Mouse (Mus musculus) layer of hippocampus, postnatal 25 days (tissue): ENCODE data around the gene Col15a1. TPM values are rescaled to one million over a fixed set of nuclear protein-coding genes. Genes with fewer than 3 reads are reported as not detected.

Experiments used
- DNase-seq, 2 experiments: peaks; one replicate each; pipeline ENCODE4 v3.0.0; 2022; ENCODE audit warnings: mixed read lengths in 2 of 2, low spot score in 1 of 2; ENCODE audit errors: extremely low spot score in 1 of 2
- total RNA-seq, 2 experiments: library from RNA; stranded (reverse); gene quantifications; 2 replicates each; pipeline ENCODE4 v1.2.3; 2021

The Col15a1 gene
- total RNA-seq = 10 to 100 TPM in 1 of 2 experiments, 1 to 10 TPM in 1; 5.6 to 10.6 TPM

- DNase-seq = no peak
Measured at GRCm38 (mm10) chr4:47207969-47208420, at the start of gene Col15a1. Gene Col15a1, plus strand, starts transcription at chr4:47208161.

- no peak for DNase-seq
Measured at GRCm38 (mm10) chr4:47161103-47161755, 46.7 kb upstream of the Col15a1 start.

- no peak for DNase-seq
Measured at GRCm38 (mm10) chr4:47161756-47162587, 46.0 kb upstream of the Col15a1 start.

GRCm38 (mm10) chr4:47172314-47172713, 35.6 kb upstream of the Col15a1 start:
- no peak for DNase-seq

- DNase-seq = no peak
Measured at GRCm38 (mm10) chr4:47177101-47177500, 30.9 kb upstream of the Col15a1 start.

GRCm38 (mm10) chr4:47178261-47178961, 29.6 kb upstream of the Col15a1 start:
- no peak for DNase-seq

GRCm38 (mm10) chr4:47179535-47179934, 28.4 kb upstream of the Col15a1 start:
- DNase-seq = no peak

- DNase-seq = no peak
Measured at GRCm38 (mm10) chr4:47184058-47184661, 23.8 kb upstream of the Col15a1 start.

GRCm38 (mm10) chr4:47186514-47186913, 21.4 kb upstream of the Col15a1 start:
- DNase-seq = no peak

GRCm38 (mm10) chr4:47196173-47196572, 11.8 kb upstream of the Col15a1 start:
- DNase-seq = no peak

GRCm38 (mm10) chr4:47203643-47204042, 4.3 kb upstream of the Col15a1 start:
- DNase-seq = no peak

- DNase-seq = no peak
Measured at GRCm38 (mm10) chr4:47205846-47206245, 2.1 kb upstream of the Col15a1 start.

GRCm38 (mm10) chr4:47208421-47208991, 545 bp downstream of the Col15a1 start:
- no peak for DNase-seq

GRCm38 (mm10) chr4:47209466-47209865, 1.5 kb downstream of the Col15a1 start:
- no peak for DNase-seq

GRCm38 (mm10) chr4:47218828-47219227, 10.9 kb downstream of the Col15a1 start:
- no peak for DNase-seq

GRCm38 (mm10) chr4:47219393-47219792, 11.4 kb downstream of the Col15a1 start:
- DNase-seq = no peak

GRCm38 (mm10) chr4:47220544-47220943, 12.6 kb downstream of the Col15a1 start:
- DNase-seq = no peak

GRCm38 (mm10) chr4:47222146-47222545, 14.2 kb downstream of the Col15a1 start:
- DNase-seq = no peak

GRCm38 (mm10) chr4:47225920-47226319, 18.0 kb downstream of the Col15a1 start:
- no peak for DNase-seq

GRCm38 (mm10) chr4:47227101-47227500, 19.1 kb downstream of the Col15a1 start:
- no peak for DNase-seq
